Mouse (Mus musculus): Measurements from ENCODE around the gene Ryr1. TPM values are rescaled to one million over a fixed set of nuclear protein-coding genes. Genes with fewer than 3 reads are reported as not detected.
"Not testable (repeated sequence)": the region's sequence is repeated elsewhere in the genome, so short reads cannot be mapped to it uniquely, and the experiment has no call there.

Ryr1 gene
- total and polyA plus RNA-seq, 2 experiments from 2014 or later, result 0.04 to 0.15 TPM

DNA sequence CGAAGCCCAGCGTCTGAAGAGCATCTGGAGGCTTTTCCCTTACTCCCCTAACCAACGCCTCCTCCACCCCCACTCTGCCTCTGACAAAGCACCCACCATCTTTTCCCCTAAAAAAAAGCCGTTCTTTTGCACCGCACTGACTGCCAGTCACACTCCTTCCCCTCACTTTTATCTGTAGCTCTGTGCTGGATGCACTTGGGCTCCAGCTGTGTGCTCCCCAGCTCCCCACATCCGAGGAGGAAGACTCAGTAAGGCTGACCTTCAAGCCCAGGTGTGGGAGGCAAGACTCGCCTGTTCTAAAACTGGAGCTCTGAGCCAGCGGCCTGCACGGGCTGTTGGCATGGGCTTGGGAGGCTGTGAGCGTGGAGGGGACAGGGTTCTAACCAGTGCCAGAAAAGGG is 26.5 kb upstream of the Ryr1 start:
- H3K4me3 ChIP-seq (ENCODE audit: low read depth, low read length), result no peak overlapping the region
- TF ChIP-seq CTCF (IDR thresholded peaks at IDR 0.05; ENCODE audit: low read depth) (no peak), EP300 (IDR thresholded peaks at IDR 0.05; ENCODE audit: low read depth) (no peak)
- WGBS, result 45% methylated on average over 10 of the region's 10 CpGs

DNA sequence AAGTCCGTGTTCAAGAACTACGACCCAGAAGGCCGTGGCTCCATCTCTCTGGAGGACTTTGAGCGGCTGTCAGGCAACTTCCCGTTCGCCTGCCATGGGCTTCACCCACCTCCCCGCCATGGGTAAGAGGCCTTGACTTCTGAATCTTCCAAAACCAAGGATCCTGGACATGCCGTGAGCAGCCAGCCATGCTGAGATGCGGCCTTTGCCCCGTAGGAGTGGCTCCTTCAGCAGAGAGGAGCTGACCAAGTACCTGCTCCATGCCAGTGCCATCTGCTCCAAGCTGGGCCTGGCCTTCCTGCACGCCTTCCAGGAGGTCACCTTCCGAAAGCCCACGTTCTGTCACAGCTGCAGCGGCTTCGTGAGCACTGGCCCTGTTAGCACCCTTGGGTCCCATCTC is 23.8 kb upstream of the Ryr1 start:
- H3K27me3 ChIP-seq (ENCODE audit: control insufficient read depth, insufficient read depth, low read length), result no peaks in the 10 kb centered on the region
- 0 out of 2 replicates have a peak, but pooled peaks cover 4% of the 10 kb centered on the region for H3K36me3 ChIP-seq (replicated peaks; ENCODE audit: control insufficient read depth, insufficient read depth, low read length)
- no peak for DNase-seq (ENCODE audit: low spot score)
- no peaks in the 10 kb centered on the region for H3K4me1 ChIP-seq (ENCODE audit: control insufficient read depth, insufficient read depth)
- H3K9me3 ChIP-seq (replicated peaks; ENCODE audit: control insufficient read depth, low read length), result no peaks in the 10 kb centered on the region
- H3K27ac ChIP-seq (ENCODE audit: low read depth), result no peak overlapping the region
- TF ChIP-seq EP300 (IDR thresholded peaks at IDR 0.05; ENCODE audit: low read depth), result no peak
- TF ChIP-seq CTCF (IDR thresholded peaks at IDR 0.05; ENCODE audit: low read depth), result no peak
- H3K4me3 ChIP-seq (ENCODE audit: low read depth, low read length), result no peak overlapping the region
- no peak for ATAC-seq (ENCODE audit: insufficient read depth, low read depth)
- 88% methylated on average over 15 of the region's 15 CpGs for WGBS
- H3K4me2 ChIP-seq (ENCODE audit: low read depth, low read length), result no peak overlapping the region
- H3K9ac ChIP-seq (replicated peaks; ENCODE audit: low read depth, low read length), result no peak overlapping the region

More for the DNA sequence above, 26.5 kb upstream of the Ryr1 start:
- Histone ChIP-seq H3K27me3 (ENCODE audit: control insufficient read depth, insufficient read depth, low read length) (no peaks in the 10 kb centered on the region), H3K4me1 (ENCODE audit: control insufficient read depth, insufficient read depth) (no peaks in the 10 kb centered on the region), H3K36me3 (replicated peaks; ENCODE audit: control insufficient read depth, insufficient read depth, low read length) (0 out of 2 replicates have a peak, but pooled peaks cover 12% of the 10 kb centered on the region), H3K9ac (replicated peaks; ENCODE audit: low read depth, low read length) (no peak overlapping the region), H3K4me2 (ENCODE audit: low read depth, low read length) (no peak overlapping the region), H3K27ac (ENCODE audit: low read depth) (no peak overlapping the region), H3K9me3 (replicated peaks; ENCODE audit: control insufficient read depth, low read length) (no peaks in the 10 kb centered on the region)
- ATAC-seq (ENCODE audit: insufficient read depth, low read depth), result no peak
- DNase-seq (ENCODE audit: low spot score), result no peak

DNA sequence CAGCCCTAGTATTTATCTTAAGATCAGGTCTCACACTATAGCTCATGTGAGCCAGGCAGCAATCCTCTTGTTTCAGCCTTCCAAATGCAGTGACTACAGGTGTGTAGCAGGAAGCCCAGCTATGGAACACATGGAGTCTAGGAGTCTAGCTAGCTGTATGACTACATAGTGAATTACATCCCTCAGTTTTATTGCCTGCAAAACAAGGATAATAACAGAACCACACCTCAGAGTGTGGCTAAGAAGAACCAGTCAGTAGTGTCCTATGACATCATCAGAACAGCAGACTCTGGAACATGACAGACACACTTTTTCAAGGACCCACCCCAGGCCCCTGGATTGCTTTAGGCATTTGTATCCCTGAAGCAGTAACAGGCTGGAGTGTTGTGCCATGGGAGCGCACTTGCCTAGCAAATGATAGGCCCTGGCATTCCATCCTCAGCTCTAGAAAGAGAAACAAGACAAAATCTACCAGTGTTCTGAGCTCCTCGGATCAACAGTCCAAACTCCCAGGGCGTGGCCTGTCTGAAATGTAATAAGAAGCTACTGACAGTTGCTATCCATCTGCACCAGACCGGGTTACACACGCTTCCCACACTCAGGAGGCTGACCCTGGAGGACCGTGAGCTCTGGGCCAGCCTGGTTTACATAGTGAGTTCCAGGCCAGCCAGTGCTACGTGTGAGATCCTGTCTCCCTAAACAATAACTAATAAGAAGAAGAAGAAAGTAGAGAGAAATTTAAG is 21.8 kb upstream of the Ryr1 start:
- H3K9me3 ChIP-seq (replicated peaks; ENCODE audit: control insufficient read depth, low read length), result no peaks in the 10 kb centered on the region
- H3K36me3 ChIP-seq (replicated peaks; ENCODE audit: control insufficient read depth, insufficient read depth, low read length), result no peaks in the 10 kb centered on the region
- H3K27ac ChIP-seq (ENCODE audit: low read depth), result no peak overlapping the region
- ATAC-seq (ENCODE audit: insufficient read depth, low read depth) (no peak), DNase-seq (ENCODE audit: low spot score) (no peak)
- H3K4me3 ChIP-seq (ENCODE audit: low read depth, low read length), result no peak overlapping the region
- no peak for TF ChIP-seq CTCF (IDR thresholded peaks at IDR 0.05; ENCODE audit: low read depth)
- no peak for TF ChIP-seq EP300 (IDR thresholded peaks at IDR 0.05; ENCODE audit: low read depth)
- no peak overlapping the region for H3K4me2 ChIP-seq (ENCODE audit: low read depth, low read length)
- H3K4me1 ChIP-seq (ENCODE audit: control insufficient read depth, insufficient read depth), result no peaks in the 10 kb centered on the region
- H3K9ac ChIP-seq (replicated peaks; ENCODE audit: low read depth, low read length), result no peak overlapping the region
- WGBS, result 78% methylated on average over 7 of the region's 7 CpGs
- H3K27me3 ChIP-seq (ENCODE audit: control insufficient read depth, insufficient read depth, low read length), result no peaks in the 10 kb centered on the region

- TF ChIP-seq EP300 (IDR thresholded peaks at IDR 0.05; ENCODE audit: low read depth), result no peak
- no peak for TF ChIP-seq CTCF (IDR thresholded peaks at IDR 0.05; ENCODE audit: low read depth)
- Histone ChIP-seq H3K4me3 (ENCODE audit: low read depth, low read length) (no peak overlapping the region), H3K36me3 (replicated peaks; ENCODE audit: control insufficient read depth, insufficient read depth, low read length) (no peaks in the 10 kb centered on the region), H3K4me2 (ENCODE audit: low read depth, low read length) (no peak overlapping the region), H3K27ac (ENCODE audit: low read depth) (no peak overlapping the region), H3K9ac (replicated peaks; ENCODE audit: low read depth, low read length) (no peak overlapping the region), H3K27me3 (ENCODE audit: control insufficient read depth, insufficient read depth, low read length) (no peaks in the 10 kb centered on the region), H3K9me3 (replicated peaks; ENCODE audit: control insufficient read depth, low read length) (no peaks in the 10 kb centered on the region), H3K4me1 (ENCODE audit: control insufficient read depth, insufficient read depth) (no peaks in the 10 kb centered on the region)
- ATAC-seq (ENCODE audit: insufficient read depth, low read depth) (no peak), DNase-seq (ENCODE audit: low spot score) (no peak)
- 78% methylated on average over 4 of the region's 4 CpGs for WGBS
Measured at GRCm38 (mm10) chr7:29144006-29144405, 19.0 kb upstream of the Ryr1 start.

DNA sequence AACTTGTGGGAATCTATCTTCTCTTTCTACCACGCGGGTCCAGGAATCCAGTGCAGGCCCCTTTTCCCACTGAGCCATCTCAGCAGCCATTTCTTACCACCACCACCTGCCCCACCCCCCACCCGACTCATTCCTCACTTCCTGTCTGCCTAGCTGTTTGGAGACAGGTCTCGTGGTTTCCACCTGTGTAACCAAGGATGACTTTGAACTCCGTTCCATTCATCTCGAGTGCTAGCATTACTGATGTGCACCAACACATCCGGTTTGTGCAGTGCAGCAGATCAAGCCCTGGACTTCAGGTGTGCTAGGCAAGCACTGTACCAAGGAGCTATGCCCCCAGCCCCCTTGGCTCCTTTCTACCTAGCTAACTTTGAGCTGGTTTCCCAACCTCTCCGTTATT is 16.4 kb upstream of the Ryr1 start:
- no peaks in the 10 kb centered on the region for H3K9me3 ChIP-seq (replicated peaks; ENCODE audit: control insufficient read depth, low read length)
- 80% methylated on average over 8 of the region's 8 CpGs for WGBS
- DNase-seq (ENCODE audit: low spot score) (no peak), ATAC-seq (ENCODE audit: insufficient read depth, low read depth) (no peak)
- no peak overlapping the region for H3K4me2 ChIP-seq (ENCODE audit: low read depth, low read length)
- H3K36me3 ChIP-seq (replicated peaks; ENCODE audit: control insufficient read depth, insufficient read depth, low read length), result no peaks in the 10 kb centered on the region
- no peak overlapping the region for H3K9ac ChIP-seq (replicated peaks; ENCODE audit: low read depth, low read length)
- H3K27me3 ChIP-seq (ENCODE audit: control insufficient read depth, insufficient read depth, low read length), result no peaks in the 10 kb centered on the region
- H3K4me3 ChIP-seq (ENCODE audit: low read depth, low read length), result no peak overlapping the region
- no peaks in the 10 kb centered on the region for H3K4me1 ChIP-seq (ENCODE audit: control insufficient read depth, insufficient read depth)
- TF ChIP-seq EP300 (IDR thresholded peaks at IDR 0.05; ENCODE audit: low read depth) (no peak), CTCF (IDR thresholded peaks at IDR 0.05; ENCODE audit: low read depth) (no peak)
- no peak overlapping the region for H3K27ac ChIP-seq (ENCODE audit: low read depth)

GRCm38 (mm10) chr7:29139237-29139636 is 14.3 kb upstream of the Ryr1 start:
- H3K4me2 ChIP-seq (ENCODE audit: low read depth, low read length); H3K36me3 ChIP-seq (replicated peaks; ENCODE audit: control insufficient read depth, insufficient read depth, low read length); DNase-seq (ENCODE audit: low spot score); ATAC-seq (ENCODE audit: insufficient read depth, low read depth); H3K9me3 ChIP-seq (replicated peaks; ENCODE audit: control insufficient read depth, low read length); H3K4me3 ChIP-seq (ENCODE audit: low read depth, low read length); H3K27ac ChIP-seq (ENCODE audit: low read depth); H3K4me1 ChIP-seq (ENCODE audit: control insufficient read depth, insufficient read depth); H3K27me3 ChIP-seq (ENCODE audit: control insufficient read depth, insufficient read depth, low read length); H3K9ac ChIP-seq (replicated peaks; ENCODE audit: low read depth, low read length): not testable (repeated sequence)
- WGBS, result 86% methylated on average over 3 of the region's 4 CpGs
